Mouse (Mus musculus) frontal cortex, postnatal 10 days (tissue): ENCODE results near the gene Mroh9.

ENCODE experiments used
- DNase-seq, 2 experiments: peaks; one replicate each; pipeline ENCODE4 v3.0.0; 2022; ENCODE audit warnings: low spot score in 2 of 2, mixed read lengths in 1 of 2

The Mroh9 gene

DNA sequence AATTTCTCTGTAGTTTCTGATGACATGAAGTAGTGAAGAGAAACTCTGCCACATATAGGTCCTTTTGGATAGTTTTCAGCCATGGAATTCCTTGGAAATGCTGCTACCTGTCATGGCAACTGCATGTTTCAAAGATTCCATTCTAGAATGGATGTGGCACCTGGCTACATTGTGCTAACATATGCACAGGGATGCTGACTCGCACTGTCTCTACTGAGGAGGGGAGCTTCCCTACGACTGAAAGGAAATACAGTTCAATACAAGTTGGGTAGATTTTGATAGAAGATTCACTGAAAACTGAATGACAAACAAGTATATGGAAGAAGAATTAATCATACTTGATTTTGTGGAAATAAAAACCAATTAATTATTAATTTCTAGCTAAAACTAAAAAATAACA lies at the start of gene Mroh9:
Gene Mroh9, minus strand, starts transcription at position 101 of the 400 bp plus-strand sequence.
- DNase-seq, result no peak

DNA sequence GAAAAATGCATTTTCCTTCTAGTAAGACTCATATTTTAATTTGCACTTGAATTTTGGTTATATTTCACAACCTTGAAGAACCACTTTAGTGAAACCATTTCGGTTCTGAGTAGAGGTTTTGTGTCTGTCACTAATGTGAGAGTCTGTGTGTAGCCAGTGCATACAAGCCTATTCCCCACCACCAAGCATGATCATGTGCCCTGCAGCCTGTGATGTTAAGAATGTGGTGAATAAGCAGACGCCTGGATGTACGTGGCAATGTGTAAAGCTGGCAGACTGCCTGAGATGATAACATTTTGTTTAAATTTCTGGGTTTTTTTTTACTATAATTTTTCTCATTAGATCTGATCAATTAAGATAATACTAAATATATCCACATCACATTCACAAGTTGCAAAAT lies 44.5 kb upstream of the Mroh9 start:
- DNase-seq, result no peak

DNA sequence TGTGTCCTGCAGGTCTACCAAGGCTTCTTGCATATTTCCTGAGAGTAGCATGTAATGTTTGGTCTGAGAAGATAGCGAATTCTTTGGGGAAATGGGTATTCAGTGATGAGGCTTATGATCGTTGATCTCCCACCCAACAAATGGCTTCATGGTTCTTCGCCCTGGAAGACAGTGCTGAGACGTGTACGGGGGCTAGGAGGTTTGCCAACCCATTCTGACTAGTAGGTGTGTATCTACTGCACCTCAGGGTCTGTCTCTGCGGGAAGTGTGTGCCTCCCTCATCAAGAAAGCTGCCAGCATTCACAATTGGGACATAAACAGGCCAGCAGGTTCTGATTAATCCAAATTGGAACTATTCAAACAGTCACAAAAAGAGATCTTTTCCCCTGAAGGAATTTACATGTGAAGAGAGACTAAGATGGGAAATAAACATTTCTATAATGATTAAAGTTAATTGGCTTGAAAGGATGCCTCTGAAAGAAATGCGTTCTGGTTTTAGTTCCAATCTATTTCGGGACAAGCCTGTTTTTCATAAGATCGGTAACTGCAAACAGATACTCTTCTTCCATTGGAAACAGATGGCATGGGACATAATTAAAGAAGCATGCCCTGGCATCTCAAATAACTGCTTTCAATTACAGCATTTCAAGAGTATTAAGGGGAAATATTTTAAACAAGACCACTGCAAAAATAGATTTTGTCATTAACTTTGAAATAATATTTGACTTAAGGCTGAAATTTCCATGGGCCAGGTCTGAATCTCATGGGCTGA lies 43.8 kb upstream of the Mroh9 start:
- no peak for DNase-seq

DNA sequence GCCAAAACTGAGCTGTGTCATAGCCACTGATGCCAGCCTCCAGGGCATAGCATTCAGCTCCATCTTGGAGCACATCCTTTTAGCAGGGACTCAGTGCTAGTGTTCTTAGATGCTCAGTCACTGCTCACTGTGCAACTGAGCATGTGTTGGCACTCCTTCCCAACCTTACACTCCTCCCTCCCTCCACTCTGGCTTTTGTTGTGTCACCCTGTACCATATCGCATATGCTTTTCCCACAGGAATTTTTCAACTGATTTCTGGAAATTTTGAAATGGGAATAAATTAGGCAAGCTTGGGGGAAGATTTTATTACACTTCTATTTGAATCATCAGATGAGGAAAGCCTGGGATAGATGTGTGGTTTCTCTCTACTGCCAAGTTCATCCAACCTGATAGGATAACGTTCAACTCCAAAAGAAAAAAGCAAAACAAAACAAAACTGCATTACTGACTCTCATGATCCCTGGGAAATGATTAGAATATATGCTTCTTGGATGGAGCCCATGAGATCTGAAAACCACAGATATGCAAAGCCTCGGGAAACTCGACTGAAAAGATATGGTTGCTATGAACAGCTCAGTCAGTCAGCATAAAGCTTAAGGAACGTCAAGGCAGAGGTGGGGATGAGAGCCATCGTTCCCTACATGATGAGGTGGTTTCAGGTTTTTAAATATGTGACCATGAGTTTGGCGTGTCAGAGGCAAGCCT lies 40.9 kb upstream of the Mroh9 start:
- DNase-seq, result no peak

DNA sequence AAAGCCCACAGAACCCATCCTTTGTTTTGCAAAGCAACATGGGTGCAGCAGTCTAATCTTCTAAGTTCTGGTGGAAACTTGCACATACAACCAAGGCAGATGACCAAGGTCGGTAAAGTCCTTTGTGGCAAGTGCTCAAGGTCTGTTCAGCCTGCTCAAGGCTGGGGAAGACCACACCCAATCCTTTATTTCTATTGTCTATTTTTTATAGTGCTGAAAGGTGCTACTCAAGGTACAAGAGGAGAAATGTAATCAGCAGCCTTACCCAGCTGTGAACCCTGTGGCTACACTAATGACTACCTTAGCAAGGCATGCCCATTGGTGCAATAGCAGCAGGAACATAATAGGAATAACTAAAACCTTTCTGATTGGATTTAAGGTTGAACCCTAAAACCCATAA lies 36.9 kb upstream of the Mroh9 start:
- DNase-seq, result no peak

DNA sequence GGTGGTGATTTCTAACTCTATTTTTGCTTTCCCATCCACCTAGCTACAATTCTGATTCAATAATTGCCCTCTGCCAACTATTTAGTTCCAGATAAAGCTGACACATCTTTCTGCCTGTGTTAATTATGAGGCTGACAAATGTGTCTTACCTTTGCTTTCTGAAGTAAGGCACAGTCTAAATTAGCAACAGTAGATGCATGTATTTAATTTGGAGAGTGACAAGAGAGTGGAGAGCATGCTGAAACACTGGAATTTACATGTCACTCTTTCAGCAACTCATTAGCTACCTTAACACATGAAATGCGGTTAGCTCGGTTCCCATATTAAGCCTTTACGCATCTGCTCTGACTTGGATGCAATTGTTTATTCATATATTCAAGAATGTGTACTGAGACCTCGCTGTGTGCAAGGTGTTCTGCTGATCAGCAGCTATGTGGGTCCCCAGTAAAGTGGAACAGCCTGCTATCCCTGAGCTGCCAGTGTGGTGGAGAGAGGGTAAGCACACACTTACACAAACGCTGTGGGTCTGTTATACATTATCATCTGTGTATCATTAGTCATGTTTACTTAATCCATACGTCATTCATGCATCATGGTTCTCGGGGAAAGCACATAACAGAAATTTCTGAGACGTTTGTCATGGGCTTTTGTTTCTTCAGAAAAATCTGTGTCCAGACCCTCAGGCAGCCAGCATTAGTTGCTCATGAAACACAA lies 28.1 kb upstream of the Mroh9 start:
- no peak for DNase-seq

DNA sequence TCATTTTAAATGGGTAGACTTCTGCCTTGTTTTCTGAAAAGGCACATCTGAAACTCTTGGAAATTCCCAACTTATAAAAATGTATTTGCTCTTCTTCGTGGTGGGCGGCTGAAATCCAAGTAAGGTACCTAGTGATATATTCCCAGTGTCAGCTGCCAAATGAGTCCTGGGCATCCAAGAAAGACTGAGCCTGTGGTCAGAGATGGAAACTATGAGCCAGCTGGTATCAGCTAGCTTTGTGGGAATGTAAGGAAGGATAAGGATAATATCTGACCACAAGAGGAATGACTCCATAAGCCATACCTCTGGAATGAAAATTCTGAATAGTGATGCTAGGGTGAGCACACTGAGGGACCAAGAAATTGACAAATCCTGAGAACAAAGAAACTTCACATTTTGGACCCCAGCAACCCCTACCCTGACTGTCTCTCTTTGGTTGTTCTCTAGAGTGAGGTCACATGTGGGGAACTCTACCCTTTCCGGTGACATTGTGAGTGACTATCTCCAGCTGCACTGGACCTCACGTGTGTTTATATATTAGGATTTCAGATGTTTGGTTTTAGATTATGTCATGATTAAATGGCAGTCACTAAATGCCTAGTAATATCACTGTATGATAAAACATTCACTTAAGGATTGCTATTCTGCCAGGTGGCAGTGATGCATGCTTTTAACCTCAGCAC lies 27.2 kb upstream of the Mroh9 start:
- no peak for DNase-seq

DNA sequence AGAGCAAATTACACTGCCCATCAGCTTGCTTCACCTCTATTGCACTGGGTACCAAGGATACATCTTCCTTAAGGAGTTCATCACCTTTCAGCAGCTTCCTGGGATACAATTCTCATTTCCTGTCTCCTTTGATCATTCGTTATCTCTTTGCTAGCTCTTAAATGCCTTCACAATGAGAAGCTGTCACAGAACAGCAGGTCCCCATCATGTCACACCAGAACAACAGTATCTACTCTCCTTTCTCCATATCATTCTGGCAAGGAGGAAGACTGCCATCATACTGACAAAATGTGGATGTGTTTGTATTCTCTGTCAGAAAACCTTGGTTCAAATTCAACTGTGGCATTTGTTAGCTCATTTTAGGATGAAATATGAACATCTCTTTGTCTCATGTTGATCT lies 19.5 kb upstream of the Mroh9 start:
- no peak for DNase-seq

DNA sequence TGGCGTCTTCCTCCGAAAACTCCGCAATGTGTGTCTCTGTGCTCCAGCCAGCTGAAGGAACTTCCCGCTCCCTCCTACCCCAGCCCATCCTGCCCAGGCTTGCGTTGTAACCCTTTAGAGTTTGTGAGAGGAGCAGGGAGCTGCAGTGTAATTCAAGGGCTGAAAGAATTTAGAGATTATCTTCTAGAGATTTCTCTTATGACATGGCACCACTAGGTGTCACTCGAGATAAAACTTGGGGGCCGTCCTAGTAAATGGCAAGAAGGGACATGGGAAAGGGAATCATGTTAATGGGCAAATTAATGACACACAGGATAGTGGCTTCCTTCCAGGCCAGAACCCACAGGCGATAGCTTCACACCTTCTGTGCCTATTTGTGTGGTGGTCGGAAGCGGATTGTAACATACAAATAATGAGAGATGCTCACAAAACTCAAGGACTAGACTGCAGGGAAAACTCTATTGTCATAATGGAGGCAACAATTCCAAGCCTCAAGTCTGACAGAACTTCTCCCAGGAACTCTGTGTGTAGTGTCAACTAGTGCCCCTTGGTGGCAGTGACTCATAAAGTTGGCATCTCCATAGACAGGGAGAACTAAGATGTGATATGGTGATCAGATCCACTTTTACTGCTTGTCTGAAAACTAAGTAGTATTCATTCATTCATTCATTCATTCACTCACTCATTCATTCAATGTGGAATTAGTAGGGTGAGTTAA lies 6.1 kb upstream of the Mroh9 start:
- DNase-seq, result peak in 1 of 2 experiments; percentile 16

DNA sequence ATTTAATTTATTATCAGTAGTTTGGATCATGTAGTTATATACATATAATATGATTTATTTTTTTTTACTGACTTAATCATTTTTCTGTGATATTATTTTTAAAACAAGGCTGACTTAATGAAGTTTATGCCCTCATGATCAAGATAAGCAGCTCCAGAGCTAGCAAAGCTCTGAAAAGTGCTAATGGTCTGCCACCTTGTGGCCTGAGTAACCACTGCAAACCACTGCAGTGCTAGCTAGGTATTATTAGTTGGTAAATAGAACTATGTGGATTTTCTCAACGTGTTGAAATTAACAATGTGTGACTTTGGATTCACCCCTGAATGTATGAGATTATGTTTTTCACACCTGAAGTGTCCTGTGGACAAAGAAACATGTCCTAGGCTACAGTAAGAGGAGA lies 15.0 kb downstream of the Mroh9 start:
- peak in 1 of 2 experiments; percentile 34 for DNase-seq

DNA sequence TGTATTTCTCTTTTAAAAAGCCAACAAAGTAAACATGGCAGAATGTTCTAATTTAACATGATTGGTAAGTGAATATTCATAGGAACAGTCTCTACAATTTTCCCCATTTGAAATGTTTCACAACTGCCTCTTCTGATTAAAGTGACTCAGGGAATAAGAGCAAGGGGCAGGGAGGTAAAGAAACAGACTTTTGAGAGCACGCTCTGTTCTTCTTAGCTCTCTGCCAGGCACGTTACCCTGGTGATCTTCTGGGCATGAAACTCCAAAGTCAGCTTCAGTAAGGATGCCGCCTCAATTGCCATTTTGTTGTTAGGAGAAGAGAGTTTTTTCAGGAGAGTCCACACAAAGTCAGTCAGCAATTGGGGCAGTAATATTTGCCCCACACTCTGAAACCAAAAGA lies 25.1 kb downstream of the Mroh9 start:
- no peak for DNase-seq

DNA sequence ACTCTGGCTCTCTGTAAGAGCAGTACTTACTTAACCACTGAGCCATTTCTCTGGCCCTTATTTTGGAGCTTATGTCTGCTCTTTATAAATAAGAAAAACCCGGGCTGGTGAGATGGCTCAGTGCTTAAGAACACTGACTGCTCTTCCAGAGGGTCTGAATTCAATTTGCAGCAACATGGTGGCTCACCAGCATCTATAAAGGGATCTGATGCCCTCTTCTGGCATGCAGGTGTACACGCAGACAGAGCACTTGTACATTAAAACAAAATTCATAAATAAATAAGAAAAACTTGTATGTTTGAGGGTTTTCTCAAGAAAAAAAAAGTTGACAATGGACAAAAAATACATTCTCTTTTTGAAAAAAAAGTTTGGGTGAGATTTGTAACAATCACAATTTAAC lies 28.1 kb downstream of the Mroh9 start:
- DNase-seq, result no peak

DNA sequence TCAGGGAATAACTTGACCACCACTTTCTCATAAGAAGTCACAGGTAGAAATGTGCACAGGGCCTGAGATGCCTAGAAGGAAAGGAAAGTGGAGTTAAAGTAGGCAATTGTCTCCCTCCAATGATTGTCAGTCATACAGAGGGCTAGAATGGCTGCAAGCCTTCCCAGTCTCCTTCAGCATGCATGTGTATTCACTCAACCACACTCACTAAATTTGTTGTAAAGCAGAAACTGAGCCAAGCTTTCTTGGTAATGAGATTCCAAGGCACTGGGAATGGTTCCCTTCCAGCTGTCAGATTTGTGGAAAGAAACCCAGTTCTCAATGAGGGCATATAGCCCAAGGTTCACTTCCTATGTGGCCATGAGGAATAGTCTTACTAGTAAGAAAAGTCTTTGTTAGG lies 29.8 kb downstream of the Mroh9 start:
- DNase-seq, result no peak

DNA sequence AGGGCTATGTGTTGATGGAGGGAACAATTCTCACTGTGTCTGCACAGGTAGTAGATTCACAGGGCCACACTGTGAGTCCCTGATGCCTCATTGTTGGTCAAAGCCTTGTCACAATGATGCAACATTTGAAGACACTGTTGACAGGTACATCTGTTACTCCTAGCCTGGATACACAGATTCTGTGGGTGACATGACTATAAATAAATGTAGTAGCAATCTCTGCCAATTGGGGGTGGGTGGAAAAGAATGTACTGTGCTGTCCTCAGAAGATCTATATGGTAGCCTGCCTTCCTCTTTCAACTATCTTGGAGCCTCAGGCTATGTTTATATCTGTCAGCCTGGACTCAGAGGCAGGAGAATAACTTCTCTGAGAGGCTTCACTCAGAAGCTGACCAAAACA lies 62.4 kb downstream of the Mroh9 start:
- no peak for DNase-seq

DNA sequence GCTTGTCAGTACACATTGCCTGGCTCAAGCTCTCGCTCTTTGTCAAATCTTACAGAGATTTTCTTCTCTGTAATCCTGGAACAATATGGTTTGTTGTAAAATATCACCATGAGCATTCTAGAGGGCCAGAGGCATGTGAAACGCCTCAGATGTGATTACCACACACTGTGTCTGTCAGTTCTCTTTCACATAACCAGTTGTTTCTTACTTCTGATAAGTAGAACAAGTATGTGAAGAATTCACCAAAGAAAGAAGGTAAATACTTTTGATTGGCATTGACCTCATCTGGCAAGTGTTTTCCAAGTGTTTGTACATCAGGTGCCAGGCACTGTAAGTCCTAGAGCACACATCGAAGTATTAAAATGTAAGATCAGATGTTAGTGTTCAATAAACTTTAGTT lies 76.2 kb downstream of the Mroh9 start:
- DNase-seq, result no peak

DNA sequence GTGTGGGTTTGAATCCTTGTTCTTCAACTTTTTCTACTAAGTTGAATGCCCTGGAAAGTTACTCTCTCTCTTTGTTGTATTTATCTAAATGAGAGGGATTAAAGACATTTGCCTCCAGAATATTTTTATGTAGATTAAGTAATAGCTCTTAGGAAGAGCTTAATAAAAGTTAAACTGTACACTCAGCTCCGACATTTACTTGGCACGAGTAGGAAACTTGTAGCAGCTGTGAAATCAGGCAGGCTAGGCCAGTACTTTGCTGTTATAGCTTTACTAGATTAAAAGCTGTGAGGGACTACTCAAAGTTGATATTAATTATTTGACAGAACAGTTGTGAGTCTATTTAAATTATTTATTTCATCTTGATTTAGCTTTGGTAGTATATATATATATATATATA lies 82.0 kb downstream of the Mroh9 start:
- DNase-seq, result no peak

DNA sequence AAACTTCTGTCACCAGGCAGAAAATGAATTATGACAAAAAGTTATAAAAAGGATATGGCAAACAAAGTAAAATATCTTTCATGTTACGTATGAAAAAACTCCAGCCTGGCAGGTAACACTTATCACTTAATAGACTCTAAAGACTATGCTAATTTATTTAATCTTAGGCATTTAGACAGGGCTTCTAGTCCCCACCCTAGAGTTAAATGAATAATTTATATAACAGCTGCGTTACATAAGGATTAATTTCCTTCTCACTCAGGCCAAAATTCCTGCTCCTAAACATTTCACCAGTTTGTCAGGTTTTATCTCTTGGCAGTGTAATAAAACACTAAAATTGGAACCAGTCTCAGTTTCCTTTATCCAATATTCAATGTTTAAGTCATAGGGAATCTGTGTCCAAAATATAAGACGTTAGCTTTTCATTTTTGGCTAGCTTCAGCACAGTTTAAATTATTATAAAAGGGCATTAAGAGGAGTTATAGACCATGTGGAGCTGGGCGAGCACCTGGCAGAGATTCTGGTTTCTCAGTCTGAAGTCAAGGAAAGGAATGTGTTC lies 84.1 kb downstream of the Mroh9 start:
- no peak for DNase-seq

DNA sequence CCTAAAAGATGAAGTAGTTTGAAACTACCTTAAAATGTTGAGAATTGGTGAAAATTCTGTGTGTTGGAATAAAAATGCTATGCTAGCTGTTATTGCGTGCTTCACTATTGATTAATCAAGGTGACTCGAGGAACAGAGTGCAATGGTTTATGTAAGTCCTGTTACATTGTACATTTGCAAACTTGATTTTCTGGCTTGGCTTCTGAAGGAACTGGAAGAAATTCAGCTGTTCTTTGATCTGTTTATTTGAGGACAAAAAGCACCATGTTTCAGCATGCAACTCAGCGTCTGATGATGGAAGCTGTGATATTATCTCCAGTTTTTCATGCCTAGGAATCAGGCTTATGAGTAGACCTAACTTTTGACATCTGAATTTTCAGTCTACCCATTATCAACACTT lies 97.9 kb downstream of the Mroh9 start:
- DNase-seq, result no peak

DNA sequence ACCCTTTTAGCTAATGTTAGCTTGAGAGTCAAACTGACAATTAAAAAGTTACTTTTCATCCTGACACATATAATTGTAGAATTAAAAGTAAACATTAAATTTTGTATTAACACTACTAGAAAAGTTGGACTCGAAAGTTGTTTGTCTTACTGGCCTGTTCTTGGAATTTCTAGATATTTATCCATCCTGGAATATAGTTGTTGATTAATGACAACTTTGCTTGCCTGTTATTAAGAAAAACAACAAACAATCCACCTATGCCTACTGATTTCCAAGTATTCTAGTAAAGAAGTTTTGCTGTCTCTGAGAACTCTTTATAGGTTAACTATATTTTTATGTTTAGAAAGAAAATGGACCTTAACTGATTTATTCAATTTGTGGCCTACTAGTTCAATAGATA lies 98.7 kb downstream of the Mroh9 start:
- DNase-seq, result no peak

DNA sequence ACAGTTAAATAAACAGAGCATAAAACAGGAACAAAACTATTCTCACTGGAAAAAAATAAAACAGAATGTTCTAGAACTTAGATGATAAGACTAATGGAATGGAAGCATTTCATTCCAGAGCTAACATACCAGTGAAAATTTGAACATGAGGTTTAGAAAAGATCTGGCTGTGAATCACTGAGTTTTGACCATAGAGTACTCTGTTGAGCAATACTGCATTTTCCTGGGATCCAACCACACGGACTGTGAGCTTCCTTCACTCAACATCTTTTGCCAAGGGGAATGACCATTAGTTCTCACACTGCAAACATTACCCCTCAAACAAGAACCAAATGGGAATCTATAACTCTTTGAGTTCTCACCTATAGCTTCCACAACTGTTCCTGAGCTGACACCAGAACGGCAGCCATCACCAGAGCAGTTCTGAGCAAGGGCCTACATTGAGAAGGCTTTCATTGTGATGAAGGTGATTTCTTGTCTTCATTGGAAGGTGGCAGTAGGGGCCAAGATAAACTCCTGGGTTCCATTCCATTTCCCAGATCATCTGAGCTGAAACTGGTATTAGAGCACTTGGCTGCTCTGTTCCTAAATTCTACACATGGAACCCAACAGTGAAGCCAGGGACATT lies 99.2 kb downstream of the Mroh9 start:
- no peak for DNase-seq

DNA sequence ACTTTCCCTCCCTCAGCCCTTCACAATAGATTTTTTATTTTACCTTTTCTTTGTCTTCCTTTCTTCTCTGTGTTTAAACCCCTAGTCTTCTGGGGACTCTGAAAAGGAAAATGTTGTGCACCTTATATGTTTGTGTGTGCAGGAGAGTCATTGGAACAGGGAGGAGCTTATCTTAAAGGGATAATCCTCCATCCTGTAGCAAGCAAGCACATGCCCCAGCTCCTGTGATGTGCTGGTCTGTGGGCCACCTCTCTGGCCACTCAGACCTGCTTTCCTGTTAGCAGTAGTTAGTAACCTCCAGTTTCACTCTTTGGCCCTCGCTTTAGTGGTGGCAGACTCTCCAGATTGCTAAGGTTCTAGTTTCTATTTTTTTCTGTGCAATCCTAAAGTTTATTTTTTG lies 101.0 kb downstream of the Mroh9 start, which contains the start of gene Fmo3:
Gene Fmo3, minus strand, starts transcription at position 101 of the 400 bp plus-strand sequence.
- DNase-seq, result no peak
